Mouse (Mus musculus) c-Kit-negative CD71-positive TER-119-positive erythroid progenitor cells, embryonic 14.5 days (primary cell): ENCODE data around the gene Tcp11x2.

Experiments
- DNase-seq: peaks from one replicate; pipeline ENCODE4 v3.0.0-alpha.2; 2013; ENCODE audit warnings: low read depth, low spot score

Tcp11x2 gene

DNA sequence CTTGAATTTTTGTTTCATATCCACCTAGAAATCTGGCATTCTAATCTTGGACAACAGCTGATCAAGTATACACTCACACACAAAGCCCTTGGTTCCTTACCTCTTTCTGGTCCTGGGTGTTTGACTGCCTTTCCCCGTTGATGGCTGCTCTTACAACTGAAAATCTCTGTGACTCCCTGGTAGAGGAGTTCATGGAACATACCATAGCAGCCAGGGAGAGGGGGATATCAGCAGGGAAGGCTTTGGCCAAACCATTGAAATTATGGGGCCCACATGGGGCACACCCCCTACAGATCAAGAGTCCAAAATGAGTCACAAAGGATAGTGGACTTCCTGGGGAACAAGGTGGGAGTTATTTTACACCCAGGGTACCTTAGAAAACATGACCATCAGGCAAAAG lies at the start of gene Tcp11x2:
TSS of gene Tcp11x2 (minus strand) at position 158 of the 400 bp plus-strand sequence.
- DNase-seq: no peak

- no peak for DNase-seq
These were observed 49.4 kb upstream of the Tcp11x2 start for GRCm38 (mm10) chrX:135743056-135743355.

DNA sequence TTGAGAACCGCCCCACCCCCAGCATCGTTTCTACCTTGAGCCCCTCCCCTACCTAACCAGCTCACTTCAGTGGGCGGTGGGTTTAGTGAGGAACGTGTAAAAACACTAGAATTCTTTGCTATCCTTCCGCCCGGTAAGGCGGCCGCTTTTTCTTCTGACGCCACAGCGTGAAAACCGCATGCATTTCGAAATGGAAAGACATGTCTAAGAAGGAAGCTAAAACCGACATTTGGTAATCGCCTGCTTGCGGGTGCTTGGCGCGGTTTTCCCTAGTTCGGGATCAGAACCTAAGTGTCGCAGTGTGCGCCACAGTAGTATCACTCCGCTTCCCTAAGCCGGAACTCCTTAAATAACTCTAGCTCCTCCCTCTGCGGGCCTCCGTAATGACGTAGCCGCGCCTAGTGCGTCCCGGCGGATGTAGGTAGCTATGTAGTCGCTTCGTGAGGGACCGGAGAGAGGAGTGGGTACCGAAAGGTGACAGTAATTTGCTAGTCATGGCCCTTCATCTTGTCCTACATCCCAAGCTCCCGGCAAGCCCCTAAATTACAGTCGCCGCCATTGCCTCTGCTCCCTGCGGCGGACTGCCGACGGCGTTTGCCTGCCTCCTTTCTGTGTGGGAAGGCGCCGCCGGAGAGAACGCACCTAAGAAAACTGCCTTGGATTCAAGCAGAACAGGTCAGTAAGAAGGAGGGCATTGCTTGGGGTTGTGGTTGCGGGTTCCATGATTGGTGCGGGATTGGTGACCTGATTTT lies 48.9 kb upstream of the Tcp11x2 start, which contains the start of the genes Armcx5 and Gprasp1:
TSS of gene Armcx5 (plus strand) at position 430 of the 752 bp plus-strand sequence.
TSS of gene Gprasp1 (plus strand) at position 430 of the 752 bp plus-strand sequence.
- DNase-seq: peak; percentile 71

DNA sequence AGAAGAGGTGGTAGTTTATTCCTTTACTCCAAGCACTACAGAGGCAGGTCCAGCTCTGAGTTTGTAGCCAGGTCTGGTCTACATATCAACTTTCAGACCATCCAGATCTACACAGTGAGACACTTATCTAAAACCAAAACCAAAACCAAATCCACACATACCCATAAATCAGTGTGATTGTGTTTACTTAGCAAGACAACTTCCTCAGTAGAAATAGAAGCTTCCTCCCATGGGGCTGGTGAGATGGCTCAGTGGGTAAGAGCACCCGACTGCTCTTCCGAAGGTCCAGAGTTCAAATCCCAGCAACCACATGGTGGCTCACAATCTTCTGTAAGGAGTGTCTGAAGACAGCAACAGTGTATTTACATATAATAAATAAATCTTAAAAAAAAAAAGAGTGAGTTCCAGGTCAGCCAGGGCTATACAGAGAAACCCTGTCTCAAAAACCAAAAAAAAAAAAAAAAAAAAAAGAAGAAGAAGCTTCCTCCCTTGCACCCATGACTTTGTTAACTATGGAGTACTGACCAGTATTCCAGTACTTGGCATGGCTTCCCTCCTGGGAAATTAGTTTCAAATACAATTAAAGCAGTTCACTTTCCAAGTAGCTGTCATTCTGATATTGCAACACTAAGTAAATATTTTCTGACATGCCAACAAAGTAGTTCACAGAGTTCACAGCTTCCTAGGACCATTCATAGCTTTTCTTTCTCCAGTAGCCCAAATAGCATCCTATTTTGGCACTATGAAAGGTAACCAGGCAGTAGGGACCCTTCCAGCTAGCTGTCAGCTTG lies 45.3 kb upstream of the Tcp11x2 start:
- no peak for DNase-seq

GRCm38 (mm10) chrX:135725161-135725560 lies 31.6 kb upstream of the Tcp11x2 start, which contains the start of gene Tmsb15a:
TSS of gene Tmsb15a (minus strand) at chrX:135725261.
- no peak for DNase-seq

- DNase-seq: no peak
These were observed 19.3 kb upstream of the Tcp11x2 start for GRCm38 (mm10) chrX:135712845-135713244.

DNA sequence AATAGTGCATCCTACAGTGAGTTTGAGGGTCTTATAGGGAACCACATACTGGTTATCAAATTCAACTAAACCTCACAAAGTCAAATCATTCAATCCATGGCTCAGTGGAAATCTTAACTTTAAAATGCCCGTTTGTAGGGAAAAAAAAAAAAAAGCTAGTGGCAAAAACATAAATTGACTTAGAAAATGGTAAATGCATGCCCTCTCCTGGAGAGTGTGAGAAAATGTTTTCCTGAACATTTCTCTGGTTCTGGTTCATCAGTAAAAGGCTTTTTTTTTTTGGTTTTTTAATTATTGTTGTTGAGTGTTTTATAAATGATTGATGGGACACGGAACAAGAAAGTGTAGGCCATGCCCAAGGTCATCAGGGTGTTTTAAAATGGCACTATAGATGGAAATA lies 10.8 kb upstream of the Tcp11x2 start:
- no peak for DNase-seq

- DNase-seq: no peak
These were observed 9.5 kb upstream of the Tcp11x2 start for GRCm38 (mm10) chrX:135703111-135703510.

GRCm38 (mm10) chrX:135687802-135688201 lies 5.8 kb downstream of the Tcp11x2 start:
- DNase-seq: no peak

DNA sequence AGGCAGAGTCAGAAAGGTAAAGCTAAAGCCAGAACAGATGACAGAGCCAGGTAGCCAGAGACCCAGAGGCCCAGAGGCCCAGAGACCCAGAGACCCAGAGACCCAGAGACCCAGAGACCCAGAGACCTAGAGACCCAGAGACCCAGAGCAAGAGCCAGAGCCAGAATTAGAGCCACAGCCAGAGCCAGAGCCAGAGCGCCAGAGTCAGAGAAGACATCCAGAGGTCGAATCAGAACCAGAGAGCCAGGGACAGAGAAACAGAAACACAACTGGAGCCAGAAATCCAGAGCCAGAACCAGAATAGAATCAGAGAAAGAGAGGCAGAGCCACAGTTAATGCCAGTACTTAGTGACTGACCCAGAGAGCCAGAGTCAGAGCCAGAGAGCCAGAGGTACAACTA lies 11.7 kb downstream of the Tcp11x2 start:
- no peak for DNase-seq

GRCm38 (mm10) chrX:135652173-135652772 lies 41.3 kb downstream of the Tcp11x2 start:
- peak; percentile 12 for DNase-seq

DNA sequence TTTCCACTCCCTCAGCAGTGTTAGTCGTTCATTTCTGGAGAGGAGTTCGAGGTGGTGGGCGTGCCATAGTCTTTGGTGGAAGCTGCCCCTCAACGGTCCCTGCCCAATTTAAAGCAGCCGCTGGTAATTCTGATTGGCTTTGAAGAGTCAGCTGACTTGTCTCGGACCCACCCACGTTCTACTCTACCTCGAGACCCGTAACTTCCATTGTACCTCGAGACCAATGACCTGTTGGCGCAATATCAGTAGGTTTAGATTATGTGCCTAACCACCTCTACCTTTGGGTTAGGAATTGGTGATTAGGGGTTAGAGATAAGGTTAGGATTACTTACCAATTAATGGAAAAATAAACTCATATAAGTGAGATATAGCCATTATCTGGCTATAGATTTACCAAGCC lies 66.0 kb downstream of the Tcp11x2 start, which contains the start of gene Prame:
TSS of gene Prame (minus strand) at position 101 of the 400 bp plus-strand sequence.
- DNase-seq: no peak
